Mouse (Mus musculus) retina, postnatal 1 day (tissue): ENCODE results near the gene Gm8237.
"Not testable (repeated sequence)": the region's sequence is repeated elsewhere in the genome, so short reads cannot be mapped to it uniquely, and the experiment has no call there.

Source experiments
- DNase-seq: peaks from one replicate; pipeline ENCODE4 v3.0.0-alpha.2; 2012

Gm8237 gene

GRCm38 (mm10) chr14:5880241-5880640, at the start of gene Gm8237:
TSS of gene Gm8237 (minus strand) at chr14:5880382.
- DNase-seq = peak; percentile 42

GRCm38 (mm10) chr14:5923276-5923675, 43.1 kb upstream of the Gm8237 start:
- not testable (repeated sequence) for DNase-seq

GRCm38 (mm10) chr14:5918330-5918942, 38.3 kb upstream of the Gm8237 start:
- DNase-seq = not testable (repeated sequence)

- DNase-seq = not testable (repeated sequence)
Observed at GRCm38 (mm10) chr14:5913701-5914100, 33.5 kb upstream of the Gm8237 start.

GRCm38 (mm10) chr14:5879791-5880190, 391 bp downstream of the Gm8237 start:
- DNase-seq = peak; percentile 12

GRCm38 (mm10) chr14:5879136-5879535, 1.0 kb downstream of the Gm8237 start:
- peak; percentile 73 for DNase-seq

- not testable (repeated sequence) for DNase-seq
Observed at GRCm38 (mm10) chr14:5855911-5856310, 24.3 kb downstream of the Gm8237 start.

GRCm38 (mm10) chr14:5830229-5830628, 50.0 kb downstream of the Gm8237 start, which contains the start of gene Gm3424:
TSS of gene Gm3424 (minus strand) at chr14:5830329.
- DNase-seq = not testable (repeated sequence)

GRCm38 (mm10) chr14:5812699-5813356, 67.4 kb downstream of the Gm8237 start:
- not testable (repeated sequence) for DNase-seq
